Mouse (Mus musculus) intestine, embryonic 15.5 days (tissue): ENCODE data around the gene Vmn1r3. TPM values are rescaled to one million over a fixed set of nuclear protein-coding genes. Genes with fewer than 3 reads are reported as not detected.
A peak's percentile ranks its signal among the peaks of the same experiment; 100 is the strongest.
"Not testable (repeated sequence)": the region's sequence is repeated elsewhere in the genome, so short reads cannot be mapped to it uniquely, and the experiment has no call there.

Source experiments
- ATAC-seq: fragments of 200-750 bp; cut with Nextera tagmentation; 2 replicates; pipeline ENCODE4 v1.8.0; 2017; ENCODE audit warnings: moderate TSS enrichment, moderate library complexity
- H3K27ac ChIP-seq: fragments of 300-500 bp; sonication (generic); 2 replicates; pipeline ENCODE4 v1.5.1; 2015; ENCODE audit warnings: mild to moderate bottlenecking, inconsistent platforms
- H3K27me3 ChIP-seq: fragments of 300-500 bp; sonication (generic); replicated peaks from 2 replicates; pipeline ENCODE4 v1.6.1; 2015; ENCODE audit warnings: inconsistent platforms
- H3K36me3 ChIP-seq: fragments of 300-500 bp; sonication (generic); 2 replicates; pipeline ENCODE4 v1.6.1; 2015; ENCODE audit warnings: inconsistent platforms
- H3K4me1 ChIP-seq: fragments of 300-500 bp; sonication (generic); replicated peaks from 2 replicates; pipeline ENCODE4 v1.6.1; 2015; ENCODE audit warnings: inconsistent platforms
- H3K4me2 ChIP-seq: fragments of 300-500 bp; sonication (generic); replicated peaks from 2 replicates; pipeline ENCODE4 v1.6.1; 2015; ENCODE audit warnings: mild to moderate bottlenecking, inconsistent platforms
- H3K4me3 ChIP-seq: fragments of 300-500 bp; sonication (generic); replicated peaks from 2 replicates; pipeline ENCODE4 v1.5.1; 2015; ENCODE audit warnings: inconsistent platforms
- H3K9ac ChIP-seq: fragments of 300-500 bp; sonication (generic); 2 replicates; pipeline ENCODE4 v1.6.1; 2015; ENCODE audit warnings: inconsistent platforms
- H3K9me3 ChIP-seq: fragments of 300-500 bp; sonication (generic); 2 replicates; pipeline ENCODE4 v1.6.1; 2016; ENCODE audit warnings: inconsistent platforms
- WGBS: fragments of 180-500 bp; shearing (Covaris S2); methylation state at CpG from one replicate; pipeline ENCODE4 v1.1.7; 2015; 5-methylcytosine and 5-hydroxymethylcytosine counted together
- polyA plus RNA-seq: library from polyadenylated mRNA; unstranded; fragments of >200 nt; fragmentation: Nextera tagmentation; extraction: Ambion mirVana; gene quantifications from 2 replicates; pipeline ENCODE4 v1.2.1, GENCODE M21; 2015

Gene Vmn1r3
- polyA plus RNA-seq, 1 experiment from 2014 or later, result not detected

DNA sequence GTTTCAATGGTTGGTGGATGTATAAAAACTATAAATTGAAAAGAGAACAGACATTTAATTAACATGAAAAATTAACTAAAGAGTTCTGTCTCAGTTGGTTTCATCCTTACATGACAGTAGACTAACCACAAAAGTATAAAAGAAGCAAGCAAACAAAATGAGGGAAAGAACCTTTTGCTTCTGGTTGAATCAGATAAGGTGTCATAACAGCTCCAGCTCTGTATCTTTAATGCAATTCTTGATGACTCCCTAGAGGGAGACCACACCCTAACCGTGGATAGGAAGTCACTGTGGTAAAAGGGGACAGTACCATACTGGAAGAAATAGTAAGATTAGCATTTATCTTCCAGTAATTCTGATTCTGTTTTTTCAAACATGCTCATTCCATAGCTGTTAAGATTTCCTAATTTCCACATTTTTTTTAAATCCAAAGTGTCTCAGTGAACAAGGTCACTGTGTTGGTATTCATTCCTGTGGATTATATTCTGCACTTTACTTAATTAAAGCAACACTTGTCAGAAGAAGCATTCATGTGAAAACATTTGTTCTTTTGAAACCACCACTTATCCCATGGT lies 24.6 kb upstream of the Vmn1r3 start:
- H3K9me3 ChIP-seq, H3K27me3 ChIP-seq, H3K27ac ChIP-seq, H3K36me3 ChIP-seq, H3K4me2 ChIP-seq, ATAC-seq, H3K4me1 ChIP-seq, H3K9ac ChIP-seq, H3K4me3 ChIP-seq: not testable (repeated sequence)
- 50% methylated on average over 1 of the region's 1 CpGs for WGBS

DNA sequence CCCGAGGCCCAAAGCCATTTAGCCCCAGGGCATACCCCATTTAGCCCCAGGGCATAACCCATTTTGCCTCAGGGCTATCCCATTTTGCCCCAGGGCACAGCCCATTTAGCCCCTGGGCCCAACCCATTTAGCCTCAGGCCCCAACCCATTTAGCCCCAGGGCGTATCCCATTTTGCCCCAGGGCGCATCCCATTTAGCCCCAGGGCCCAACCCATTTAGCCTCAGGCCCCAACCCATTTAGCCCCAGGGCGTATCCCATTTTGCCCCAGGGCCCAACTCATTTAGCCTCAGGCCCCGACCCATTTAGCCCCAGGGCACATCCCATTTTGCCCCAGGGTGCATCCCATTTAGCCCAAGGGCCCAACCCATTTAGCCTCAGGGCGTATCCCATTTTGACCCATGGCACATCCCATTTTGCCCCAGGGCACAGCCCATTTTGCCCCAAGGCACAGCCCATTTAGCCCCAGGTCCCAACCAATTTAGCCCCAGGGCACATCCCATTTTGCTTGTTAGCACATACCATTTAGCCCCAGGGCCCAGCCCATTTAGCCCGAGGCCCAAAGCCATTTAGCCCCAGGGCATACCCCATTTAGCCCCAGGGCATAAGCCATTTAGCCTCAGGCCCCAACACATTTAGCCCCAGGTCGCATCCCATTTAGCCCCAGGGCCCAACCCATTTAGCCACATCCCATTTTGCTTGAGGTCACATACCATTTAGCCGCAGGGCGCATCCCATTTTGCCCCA lies 8.2 kb downstream of the Vmn1r3 start:
- not testable (repeated sequence) for H3K9me3 ChIP-seq, H3K4me2 ChIP-seq, H3K4me1 ChIP-seq, H3K9ac ChIP-seq, ATAC-seq, H3K4me3 ChIP-seq, H3K27ac ChIP-seq, H3K36me3 ChIP-seq, H3K27me3 ChIP-seq
- WGBS, result 86% methylated on average over 10 of the region's 10 CpGs

DNA sequence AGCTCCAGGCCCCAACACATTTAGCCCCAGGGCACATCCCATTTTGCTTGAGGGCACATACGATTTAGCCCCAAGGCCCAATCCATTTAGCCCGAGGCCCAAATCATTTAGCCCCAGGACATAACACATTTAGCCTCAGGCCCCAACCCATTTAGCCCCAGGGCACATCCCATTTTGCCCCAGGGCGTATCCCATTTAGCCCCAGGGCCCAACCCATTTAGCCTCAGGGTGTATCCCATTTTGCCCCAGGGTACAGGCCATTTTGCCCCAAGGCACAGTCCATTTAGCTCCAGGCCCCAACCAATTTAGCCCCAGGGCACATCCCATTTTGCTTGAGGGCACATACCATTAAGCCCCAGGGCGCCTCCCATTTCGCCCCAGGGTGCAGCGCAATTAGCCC lies 9.0 kb downstream of the Vmn1r3 start:
- ATAC-seq, H3K4me2 ChIP-seq, H3K36me3 ChIP-seq, H3K4me1 ChIP-seq, H3K27me3 ChIP-seq, H3K9me3 ChIP-seq, H3K27ac ChIP-seq, H3K9ac ChIP-seq, H3K4me3 ChIP-seq: not testable (repeated sequence)
- WGBS, result 90% methylated on average over 6 of the region's 6 CpGs

DNA sequence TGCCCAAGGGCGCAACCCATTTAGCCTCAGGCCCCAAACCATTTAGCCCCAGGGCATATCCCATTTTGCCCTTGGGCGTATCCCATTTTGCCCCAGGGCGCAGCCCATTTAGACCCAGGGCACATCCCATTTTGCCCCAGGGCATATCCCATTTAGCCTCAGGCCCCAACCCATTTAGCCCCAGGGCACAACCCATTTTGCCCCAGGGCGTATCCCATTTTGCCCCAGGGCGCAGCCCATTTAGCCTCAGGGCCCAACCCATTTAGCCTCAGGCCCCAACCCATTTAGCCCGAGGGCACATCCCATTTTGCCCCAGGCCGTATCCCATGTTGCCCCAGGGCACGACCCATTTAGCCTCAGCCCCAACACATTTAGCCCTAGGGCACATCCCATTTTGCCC lies 9.4 kb downstream of the Vmn1r3 start:
- H3K4me3 ChIP-seq, H3K4me2 ChIP-seq, H3K27me3 ChIP-seq, H3K9me3 ChIP-seq, H3K27ac ChIP-seq, H3K9ac ChIP-seq, H3K36me3 ChIP-seq, H3K4me1 ChIP-seq, ATAC-seq: not testable (repeated sequence)
- WGBS, result 76% methylated on average over 7 of the region's 8 CpGs

- H3K36me3 ChIP-seq, H3K9ac ChIP-seq, H3K27me3 ChIP-seq, H3K4me1 ChIP-seq, H3K4me2 ChIP-seq, H3K4me3 ChIP-seq, H3K9me3 ChIP-seq, ATAC-seq, H3K27ac ChIP-seq: not testable (repeated sequence)
- 73% methylated on average over 4 of the region's 4 CpGs for WGBS
These were observed 10.6 kb downstream of the Vmn1r3 start for GRCm38 (mm10) chr4:3174586-3174985.

DNA sequence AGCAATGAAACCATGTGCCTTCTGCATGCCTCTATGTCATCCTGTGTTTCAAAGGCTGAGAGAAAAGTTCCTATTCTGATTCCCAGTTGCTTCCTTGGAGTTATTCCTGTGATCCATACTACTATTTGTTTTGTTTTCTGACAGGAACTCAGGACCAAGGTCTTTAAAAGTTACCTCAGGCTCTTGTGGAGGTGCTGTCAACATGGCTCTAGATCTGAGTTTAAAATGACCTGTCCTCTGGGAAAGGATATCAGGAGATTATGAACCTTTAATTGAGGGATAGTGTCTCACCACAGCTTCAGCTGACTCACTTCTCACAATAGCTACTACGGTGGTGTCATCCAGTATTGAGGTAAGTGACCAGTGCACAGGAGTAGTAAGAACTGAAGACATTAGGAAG lies 18.1 kb downstream of the Vmn1r3 start, which contains the start of gene Vmn1r2:
Vmn1r2 (plus strand) TSS at position 301 of the 400 bp plus-strand sequence.
- not testable (repeated sequence) for H3K27ac ChIP-seq, H3K9me3 ChIP-seq, H3K4me3 ChIP-seq, H3K27me3 ChIP-seq, H3K36me3 ChIP-seq, H3K4me2 ChIP-seq, H3K9ac ChIP-seq, ATAC-seq, H3K4me1 ChIP-seq
- WGBS, result no CpG with 5 or more reads among the region's 1 CpGs

GRCm38 (mm10) chr4:3165046-3165445 lies 20.1 kb downstream of the Vmn1r3 start:
- Histone ChIP-seq H3K27me3 (no peaks in the 10 kb centered on the region), H3K4me3 (no peak overlapping the region), H3K4me2 (no peak overlapping the region), H3K4me1 (no peaks in the 10 kb centered on the region), H3K36me3 (no peaks in the 10 kb centered on the region), H3K9me3 (peaks cover 3% of the 10 kb centered on the region; the same call in 1 of the 2 replicates), H3K27ac (no peak overlapping the region), H3K9ac (no peak overlapping the region)
- ATAC-seq, result 0 out of 2 replicates have a peak, but pooled peaks have one; percentile 55
- 90% methylated on average over 4 of the region's 4 CpGs for WGBS

- not testable (repeated sequence) for H3K27ac ChIP-seq, H3K9ac ChIP-seq, H3K4me2 ChIP-seq, H3K27me3 ChIP-seq, H3K36me3 ChIP-seq, H3K9me3 ChIP-seq, H3K4me3 ChIP-seq, H3K4me1 ChIP-seq, ATAC-seq
These were observed 20.7 kb downstream of the Vmn1r3 start for GRCm38 (mm10) chr4:3164429-3164828.

DNA sequence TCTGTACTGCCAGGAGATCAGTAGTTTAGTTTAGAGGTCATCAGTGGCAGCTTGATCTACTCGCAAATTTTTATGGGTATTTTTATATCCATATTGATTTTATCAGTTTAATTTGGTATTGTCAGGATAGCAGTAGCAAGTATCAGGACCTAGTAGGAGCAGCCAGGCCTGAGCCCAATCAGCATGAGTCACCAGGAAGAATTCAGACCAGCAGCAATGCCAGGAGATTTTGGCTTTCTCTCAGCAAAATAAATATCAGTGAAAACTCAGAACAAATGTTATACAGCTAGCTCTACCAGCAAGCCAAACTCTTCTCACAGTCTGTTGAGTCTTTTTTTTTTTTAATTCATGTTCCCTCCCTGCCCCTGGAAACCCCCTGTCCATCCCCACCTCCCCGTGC lies 31.8 kb downstream of the Vmn1r3 start:
- not testable (repeated sequence) for H3K27me3 ChIP-seq, H3K27ac ChIP-seq, H3K4me1 ChIP-seq, H3K9me3 ChIP-seq, H3K9ac ChIP-seq, ATAC-seq, H3K4me3 ChIP-seq, H3K36me3 ChIP-seq, H3K4me2 ChIP-seq
- WGBS, result 74% methylated on average over 2 of the region's 2 CpGs

DNA sequence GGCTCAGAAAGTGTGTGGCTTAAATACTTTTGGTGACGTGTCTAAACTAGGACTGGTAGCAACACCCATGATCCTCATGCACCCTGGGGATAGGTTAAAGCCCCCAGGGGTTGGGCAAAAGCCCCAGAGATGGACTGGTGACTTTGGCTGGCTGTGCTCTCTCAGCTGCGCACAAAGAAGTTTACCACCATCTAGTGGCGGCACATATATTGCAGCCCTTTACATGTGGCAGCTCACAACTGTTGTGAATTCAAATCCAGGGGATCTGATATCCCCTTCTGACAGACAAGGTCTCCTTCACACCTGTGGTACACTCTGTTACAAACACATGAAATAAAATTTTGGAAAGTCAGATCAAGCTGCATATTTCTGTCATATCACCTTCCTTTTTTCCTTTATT lies 37.2 kb downstream of the Vmn1r3 start:
- H3K27ac ChIP-seq, H3K4me1 ChIP-seq, H3K9me3 ChIP-seq, H3K4me2 ChIP-seq, H3K4me3 ChIP-seq, ATAC-seq, H3K9ac ChIP-seq, H3K36me3 ChIP-seq, H3K27me3 ChIP-seq: not testable (repeated sequence)
- WGBS, result no CpG with 5 or more reads among the region's 3 CpGs

Other genes starting within 250 kb of the Vmn1r3 start
- not detected in 2 replicates for gene Vmn1r2, start 18.0 kb downstream of the Vmn1r3 start, polyA plus RNA-seq